Mouse (Mus musculus): ENCODE measurements at regions not wholly inside any gene's neighbourhood (a gene's known extent, or its start where the extent isn't known, plus 50 kb on each side); places are given as distances from the start of the nearest gene placed in this dataset.

DNA sequence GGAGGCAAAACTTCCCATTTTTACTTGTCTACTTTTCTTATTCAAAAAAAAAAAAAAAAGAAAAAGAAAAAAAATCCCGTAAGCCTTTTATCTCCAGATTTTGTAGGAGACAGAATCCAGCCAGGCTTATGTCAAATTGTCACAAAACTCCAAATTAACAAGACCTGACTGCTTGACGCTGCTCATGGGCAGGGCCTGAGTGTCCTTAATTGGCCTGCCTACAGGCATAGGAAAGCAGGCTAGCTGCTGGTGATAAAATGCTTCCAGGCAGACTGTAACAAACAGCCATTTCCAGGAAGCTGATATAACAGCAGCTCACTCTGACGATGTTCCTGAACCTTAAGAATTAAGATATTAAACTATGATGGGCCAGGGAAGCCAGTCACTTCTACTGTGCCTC, 458.2 kb upstream of the Trpc7 start:
- TF ChIP-seq CTCF (IDR thresholded peaks at IDR 0.05; ENCODE audit: low read depth) = no peak
- no peak for TF ChIP-seq EP300 (IDR thresholded peaks at IDR 0.05; ENCODE audit: low read depth)
